Mouse (Mus musculus) urinary bladder, postnatal 4 days (tissue): ENCODE data around the gene Ak5.

Experiments
- DNase-seq, 2 experiments: peaks; one replicate each; pipeline ENCODE4 v3.0.0; 2021 to 2022; ENCODE audit warnings: low spot score in 2 of 2

The Ak5 gene

GRCm38 (mm10) chr3:152519556-152519955, 148.6 kb downstream of the Ak5 start:
- DNase-seq: no peak

GRCm38 (mm10) chr3:152516569-152516968, 151.6 kb downstream of the Ak5 start:
- no peak for DNase-seq

- no peak for DNase-seq
Measured at GRCm38 (mm10) chr3:152515959-152516358, 152.2 kb downstream of the Ak5 start.

- DNase-seq: no peak
Measured at GRCm38 (mm10) chr3:152512517-152512916, 155.6 kb downstream of the Ak5 start.

- DNase-seq: no peak
Measured at GRCm38 (mm10) chr3:152509268-152509667, 158.9 kb downstream of the Ak5 start.

- no peak for DNase-seq
Measured at GRCm38 (mm10) chr3:152508419-152508993, 159.7 kb downstream of the Ak5 start.

- DNase-seq: no peak
Measured at GRCm38 (mm10) chr3:152507900-152508299, 160.3 kb downstream of the Ak5 start.

- no peak for DNase-seq
Measured at GRCm38 (mm10) chr3:152498968-152499696, 169.0 kb downstream of the Ak5 start.

- no peak for DNase-seq
Measured at GRCm38 (mm10) chr3:152497842-152498241, 170.3 kb downstream of the Ak5 start.

- DNase-seq: no peak
Measured at GRCm38 (mm10) chr3:152497084-152497483, 171.1 kb downstream of the Ak5 start.

GRCm38 (mm10) chr3:152495415-152495898, 172.7 kb downstream of the Ak5 start:
- no peak for DNase-seq

GRCm38 (mm10) chr3:152494667-152495360, 173.3 kb downstream of the Ak5 start:
- DNase-seq: no peak

- no peak for DNase-seq
Measured at GRCm38 (mm10) chr3:152493813-152494212, 174.3 kb downstream of the Ak5 start.

GRCm38 (mm10) chr3:152492241-152492640, 175.9 kb downstream of the Ak5 start:
- DNase-seq: no peak

GRCm38 (mm10) chr3:152490423-152490822, 177.7 kb downstream of the Ak5 start:
- DNase-seq: no peak

- no peak for DNase-seq
Measured at GRCm38 (mm10) chr3:152488964-152489363, 179.2 kb downstream of the Ak5 start.

GRCm38 (mm10) chr3:152484206-152484605, 184.0 kb downstream of the Ak5 start:
- DNase-seq: no peak

- no peak for DNase-seq
Measured at GRCm38 (mm10) chr3:152483800-152484199, 184.4 kb downstream of the Ak5 start.

- no peak for DNase-seq
Measured at GRCm38 (mm10) chr3:152482182-152482581, 186.0 kb downstream of the Ak5 start.

GRCm38 (mm10) chr3:152480336-152480735, 187.8 kb downstream of the Ak5 start:
- no peak for DNase-seq

GRCm38 (mm10) chr3:152478599-152479435, 189.3 kb downstream of the Ak5 start:
- DNase-seq: no peak
